Mouse (Mus musculus): ENCODE data around the gene Ccni.

DNA sequence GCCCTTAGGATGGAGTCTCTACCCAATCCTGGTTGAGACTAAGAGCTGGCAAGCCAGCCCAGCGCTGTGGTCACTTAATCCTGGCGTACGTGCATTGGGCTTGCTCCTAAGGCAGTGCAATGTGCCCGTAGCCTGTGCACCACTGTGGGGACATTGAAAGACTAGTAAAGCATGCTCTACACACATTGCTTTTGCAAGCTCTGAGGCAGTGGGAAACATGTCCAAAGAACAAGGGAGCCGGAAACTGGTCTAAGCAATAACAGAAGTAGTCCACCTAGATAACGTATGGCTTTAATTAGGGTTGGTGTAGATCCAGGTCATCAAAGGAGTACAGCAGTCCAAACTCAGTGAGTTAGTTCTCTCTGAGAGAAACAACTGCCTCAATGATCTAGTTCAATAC, 37.6 kb downstream of the Ccni start:
- TF ChIP-seq CTCF (IDR thresholded peaks at IDR 0.05; ENCODE audit: low read depth, low read length): no peak
- no peak for TF ChIP-seq POLR2A (IDR thresholded peaks at IDR 0.05; ENCODE audit: borderline replicate concordance, low read depth, low read length)

Data from bone marrow macrophage, adult 2 months (primary cell).